Mouse (Mus musculus) intestine, postnatal 0 days (tissue): ENCODE results near the gene Mast4. TPM values are rescaled to one million over a fixed set of nuclear protein-coding genes. Genes with fewer than 3 reads are reported as not detected.
"Not testable (repeated sequence)": the region's sequence is repeated elsewhere in the genome, so short reads cannot be mapped to it uniquely, and the experiment has no call there.

Source experiments
- ATAC-seq: fragments of 200-750 bp; cut with Nextera tagmentation; 2 replicates; pipeline ENCODE4 v1.8.0; 2017; ENCODE audit warnings: mild to moderate bottlenecking, moderate TSS enrichment, moderate library complexity
- H3K27ac ChIP-seq: fragments of 300-500 bp; sonication (generic); 2 replicates; pipeline ENCODE4 v1.5.1; 2014; ENCODE audit warnings: mild to moderate bottlenecking, low read depth, low read length, moderate library complexity
- H3K27me3 ChIP-seq: fragments of 300-500 bp; sonication (generic); replicated peaks from 2 replicates; pipeline ENCODE4 v1.6.1; 2014; ENCODE audit warnings: low read length, mixed read lengths; ENCODE audit not compliant: control insufficient read depth, insufficient read depth
- H3K36me3 ChIP-seq: fragments of 300-500 bp; sonication (generic); 2 replicates; pipeline ENCODE4 v1.6.1; 2014; ENCODE audit warnings: mild to moderate bottlenecking, moderate library complexity; ENCODE audit not compliant: control insufficient read depth, insufficient read depth
- H3K4me1 ChIP-seq: fragments of 300-500 bp; sonication (generic); replicated peaks from 2 replicates; pipeline ENCODE4 v1.6.1; 2014; ENCODE audit warnings: antibody characterized with exemption, low read length, mixed read lengths; ENCODE audit not compliant: control insufficient read depth, insufficient read depth
- H3K4me2 ChIP-seq: fragments of 300-500 bp; sonication (generic); replicated peaks from 2 replicates; pipeline ENCODE4 v1.6.1; 2014; ENCODE audit warnings: low read depth, mild to moderate bottlenecking, moderate library complexity
- H3K4me3 ChIP-seq: fragments of 300-500 bp; sonication (generic); 2 replicates; pipeline ENCODE4 v1.5.1; 2014; ENCODE audit warnings: low read depth, low read length
- H3K9ac ChIP-seq: fragments of 300-500 bp; sonication (generic); 2 replicates; pipeline ENCODE4 v1.6.1; 2014; ENCODE audit warnings: mild to moderate bottlenecking, low read depth, low read length
- H3K9me3 ChIP-seq: fragments of 300-500 bp; sonication (generic); 2 replicates; pipeline ENCODE4 v1.6.1; 2016; ENCODE audit warnings: mixed run types; ENCODE audit not compliant: control insufficient read depth
- CTCF ChIP-seq: sonication (generic); IDR thresholded peaks from 2 replicates; pipeline ENCODE4 v1.5.1; 2016; ENCODE audit warnings: low read depth, mild to moderate bottlenecking, control low read depth, antibody characterized with exemption, moderate library complexity
- WGBS: fragments of 180-500 bp; shearing (Covaris S2); extraction: QIAGEN DNeasy Blood & Tissue Kit; methylation state at CpG from one replicate; pipeline ENCODE4 v1.1.7; 2014; 5-methylcytosine and 5-hydroxymethylcytosine counted together
- polyA plus RNA-seq: library from polyadenylated mRNA; unstranded; fragments of >200 nt; fragmentation: Nextera tagmentation; extraction: Ambion mirVana; gene quantifications from 2 replicates; pipeline ENCODE4 v1.2.1, GENCODE M21; 2015

Gene Mast4
- polyA plus RNA-seq, 1 experiment from 2014 or later, result 6.1 TPM

DNA sequence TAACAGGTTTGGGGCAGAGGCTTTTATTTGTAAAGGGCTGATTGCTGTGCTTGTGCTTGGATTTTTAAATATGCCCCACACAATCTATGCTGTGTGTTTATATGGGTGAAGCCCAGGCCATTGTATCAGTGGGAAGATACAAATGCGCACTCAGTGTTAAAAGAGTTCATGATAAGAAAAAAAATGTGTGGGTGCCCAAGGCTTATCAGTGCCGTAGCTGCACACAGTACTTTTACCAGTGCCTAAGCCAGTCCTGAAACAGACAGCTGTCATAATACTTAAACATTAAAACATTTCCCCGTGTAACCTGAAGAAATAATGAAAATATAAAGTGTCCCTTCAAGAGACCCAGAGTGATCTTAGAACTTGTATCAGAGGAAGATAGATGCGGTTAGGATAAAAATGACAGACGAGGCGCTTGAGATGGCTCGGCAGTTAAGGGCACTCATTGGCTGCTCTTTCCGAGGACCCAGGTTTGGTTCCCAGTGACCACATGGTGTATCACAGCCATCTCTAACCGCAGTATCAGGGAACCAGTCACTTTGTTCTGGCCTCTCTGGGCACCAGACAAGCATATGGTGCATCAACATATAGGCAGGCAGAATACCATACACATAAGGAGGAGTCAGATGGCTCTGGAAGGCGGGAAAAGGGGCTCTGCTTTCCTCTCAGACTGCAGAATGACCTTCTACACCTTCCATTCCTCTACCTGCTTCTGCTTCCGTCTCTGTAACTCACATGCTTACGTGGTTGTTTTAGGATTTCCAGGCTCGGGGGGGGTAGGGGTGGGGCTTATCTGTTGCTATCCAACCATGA, 594.4 kb downstream of the Mast4 start:
- no peaks in the 10 kb centered on the region for H3K27me3 ChIP-seq
- 88% methylated on average over 13 of the region's 13 CpGs for WGBS
- no peak overlapping the region for H3K27ac ChIP-seq
- H3K9me3 ChIP-seq, result no peaks in the 10 kb centered on the region
- no peak for ATAC-seq
- H3K4me2 ChIP-seq, result no peak overlapping the region
- peaks cover 69% of the 10 kb centered on the region for H3K36me3 ChIP-seq
- no peaks in the 10 kb centered on the region for H3K4me1 ChIP-seq
- no peak for TF ChIP-seq CTCF
- no peak overlapping the region for H3K9ac ChIP-seq
- H3K4me3 ChIP-seq, result no peak overlapping the region

DNA sequence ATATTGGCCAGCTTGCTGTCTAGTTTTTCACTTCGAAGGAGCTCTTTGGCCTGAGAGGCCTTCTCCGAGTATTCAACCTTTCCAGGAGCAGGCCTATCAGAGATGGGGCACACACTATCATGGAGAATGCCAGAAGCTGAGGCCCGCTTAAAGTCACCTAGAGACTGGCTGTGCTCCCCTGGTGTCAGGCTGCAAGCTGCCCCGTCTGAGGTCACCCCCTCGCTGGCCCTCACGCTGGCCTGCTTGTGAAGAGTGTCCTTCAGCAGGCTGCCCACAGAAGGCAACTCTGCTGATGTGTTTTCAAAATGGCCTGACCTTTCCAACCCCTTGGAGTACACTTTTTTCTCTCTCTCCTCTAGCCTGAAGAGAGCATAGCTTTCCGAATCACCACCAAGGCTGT, 596.5 kb downstream of the Mast4 start:
- ATAC-seq, result no peak
- H3K4me2 ChIP-seq, result no peak overlapping the region
- no peak overlapping the region for H3K9ac ChIP-seq
- no peak overlapping the region for H3K4me3 ChIP-seq
- no peak overlapping the region for H3K27ac ChIP-seq
- TF ChIP-seq CTCF, result no peak
- H3K36me3 ChIP-seq, result peaks cover 66% of the 10 kb centered on the region
- no peaks in the 10 kb centered on the region for H3K9me3 ChIP-seq
- no peaks in the 10 kb centered on the region for H3K27me3 ChIP-seq
- WGBS, result 96% methylated on average over 7 of the region's 7 CpGs
- H3K4me1 ChIP-seq, result no peaks in the 10 kb centered on the region

DNA sequence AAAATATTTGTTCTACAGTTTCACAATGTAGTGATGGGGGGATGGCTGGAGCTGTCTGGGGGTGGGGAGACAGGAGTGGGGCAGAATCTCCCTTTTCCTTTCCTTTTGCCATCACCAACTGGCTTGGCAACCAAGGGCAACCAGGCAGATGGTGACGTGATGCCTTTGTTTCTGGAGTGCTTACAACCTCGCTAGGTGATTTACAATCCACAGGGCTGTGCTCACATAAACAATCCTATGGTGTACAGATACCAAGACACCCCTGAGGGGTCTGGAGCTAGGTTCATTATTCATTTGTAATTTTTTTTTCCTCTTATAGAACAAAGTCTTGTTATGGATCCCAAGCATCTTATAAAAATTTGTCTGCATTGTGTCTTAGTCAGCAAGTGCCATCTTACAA, 601.2 kb downstream of the Mast4 start:
- H3K4me1 ChIP-seq, result no peaks in the 10 kb centered on the region
- no peaks in the 10 kb centered on the region for H3K27me3 ChIP-seq
- H3K9me3 ChIP-seq, result no peaks in the 10 kb centered on the region
- H3K4me2 ChIP-seq, result no peak overlapping the region
- no peak overlapping the region for H3K27ac ChIP-seq
- H3K9ac ChIP-seq, result no peak overlapping the region
- ATAC-seq, result no peak
- peaks cover 30% of the 10 kb centered on the region for H3K36me3 ChIP-seq
- 69% methylated on average over 2 of the region's 2 CpGs for WGBS
- no peak for TF ChIP-seq CTCF
- H3K4me3 ChIP-seq, result no peak overlapping the region

GRCm38 (mm10) chr13:102728951-102729350, 605.3 kb downstream of the Mast4 start:
- H3K9ac ChIP-seq, ATAC-seq, H3K27me3 ChIP-seq, H3K36me3 ChIP-seq, H3K4me3 ChIP-seq, H3K27ac ChIP-seq, H3K4me1 ChIP-seq, H3K4me2 ChIP-seq, H3K9me3 ChIP-seq: not testable (repeated sequence)
- 81% methylated on average over 7 of the region's 7 CpGs for WGBS

DNA sequence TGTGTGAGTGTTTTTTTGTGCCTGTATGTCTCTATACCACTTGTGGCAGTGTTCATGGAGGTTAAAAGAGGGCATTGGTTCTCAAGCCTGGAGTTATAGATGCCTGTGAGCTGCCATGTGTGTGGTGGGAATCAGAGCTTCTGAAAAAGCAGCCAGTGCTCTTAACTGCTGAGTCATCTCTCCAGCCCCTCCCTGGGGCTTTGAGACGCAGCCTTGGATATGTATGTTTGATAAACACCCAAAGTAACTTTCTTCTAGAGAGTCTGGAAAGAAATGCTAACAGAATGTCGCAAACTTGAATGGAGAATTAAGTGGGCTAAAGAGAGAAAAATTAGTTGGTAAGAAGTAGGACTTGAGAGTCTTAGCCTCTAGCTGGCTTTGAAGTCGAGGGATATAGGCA, 606.3 kb downstream of the Mast4 start:
- Histone ChIP-seq H3K9ac (no peak overlapping the region), H3K36me3 (no peaks in the 10 kb centered on the region), H3K27me3 (no peaks in the 10 kb centered on the region), H3K9me3 (no peaks in the 10 kb centered on the region), H3K4me3 (no peak overlapping the region), H3K27ac (no peak overlapping the region), H3K4me1 (no peaks in the 10 kb centered on the region), H3K4me2 (no peak overlapping the region)
- TF ChIP-seq CTCF, result no peak
- ATAC-seq, result no peak
- 65% methylated on average over 3 of the region's 3 CpGs for WGBS

DNA sequence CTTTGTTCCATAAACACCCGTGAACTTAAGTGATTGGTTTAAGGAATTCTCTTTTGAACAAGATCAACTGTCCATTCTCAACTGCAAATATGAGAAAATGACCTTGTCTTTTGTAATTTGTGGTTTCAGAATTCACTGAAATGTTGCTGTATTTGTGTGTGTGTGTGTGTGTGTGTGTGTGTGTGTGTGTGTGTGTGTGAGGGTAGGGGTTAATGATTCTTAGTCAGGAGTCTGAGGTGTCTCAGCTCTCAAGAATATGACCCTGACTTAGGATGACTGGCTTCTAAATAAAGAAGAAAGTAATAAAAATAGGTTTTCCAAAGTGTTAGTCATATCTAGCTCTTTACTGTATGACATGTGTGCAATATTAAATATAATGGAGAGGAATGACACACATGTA, 607.4 kb downstream of the Mast4 start:
- 91% methylated on average over 1 of the region's 1 CpGs for WGBS
- H3K36me3 ChIP-seq, result no peaks in the 10 kb centered on the region
- H3K27me3 ChIP-seq, result no peaks in the 10 kb centered on the region
- H3K4me1 ChIP-seq, result no peaks in the 10 kb centered on the region
- TF ChIP-seq CTCF, result no peak
- no peak overlapping the region for H3K4me3 ChIP-seq
- no peak for ATAC-seq
- H3K9ac ChIP-seq, result no peak overlapping the region
- H3K27ac ChIP-seq, result no peak overlapping the region
- no peaks in the 10 kb centered on the region for H3K9me3 ChIP-seq
- H3K4me2 ChIP-seq, result no peak overlapping the region

- H3K4me2 ChIP-seq, result no peak overlapping the region
- no peaks in the 10 kb centered on the region for H3K36me3 ChIP-seq
- no peak overlapping the region for H3K27ac ChIP-seq
- H3K4me3 ChIP-seq, result no peak overlapping the region
- no peak for ATAC-seq
- no peaks in the 10 kb centered on the region for H3K27me3 ChIP-seq
- no peaks in the 10 kb centered on the region for H3K4me1 ChIP-seq
- H3K9me3 ChIP-seq, result no peaks in the 10 kb centered on the region
- no peak overlapping the region for H3K9ac ChIP-seq
- TF ChIP-seq CTCF, result no peak
- WGBS, result 88% methylated on average over 2 of the region's 2 CpGs
Measured at GRCm38 (mm10) chr13:102725906-102726305, 608.4 kb downstream of the Mast4 start.
